Mouse (Mus musculus) kidney, adult 18-20 months (tissue): ENCODE data around the gene Usp15.

ENCODE experiments used
- DNase-seq: peaks from one replicate; pipeline ENCODE4 v3.0.0; 2021

Gene Usp15

GRCm38 (mm10) chr10:123100584-123100983, 96.2 kb downstream of the Usp15 start:
- no peak for DNase-seq

GRCm38 (mm10) chr10:123094504-123094903, 102.3 kb downstream of the Usp15 start:
- peak; percentile 11 for DNase-seq

GRCm38 (mm10) chr10:123092577-123092976, 104.2 kb downstream of the Usp15 start:
- no peak for DNase-seq

- DNase-seq = peak; percentile 62
These were observed 105.1 kb downstream of the Usp15 start for GRCm38 (mm10) chr10:123091737-123092136.

GRCm38 (mm10) chr10:123089425-123089930, 107.3 kb downstream of the Usp15 start:
- no peak for DNase-seq

- DNase-seq = no peak
These were observed 109.9 kb downstream of the Usp15 start for GRCm38 (mm10) chr10:123086847-123087246.

GRCm38 (mm10) chr10:123084900-123085641, 111.7 kb downstream of the Usp15 start:
- DNase-seq = no peak

GRCm38 (mm10) chr10:123084307-123084706, 112.5 kb downstream of the Usp15 start:
- no peak for DNase-seq

GRCm38 (mm10) chr10:123076245-123077023, 120.4 kb downstream of the Usp15 start, which contains the start of gene Mon2:
Gene Mon2 (minus strand): TSS chr10:123076505.
- peak; percentile 97 for DNase-seq

- DNase-seq = no peak
These were observed 121.0 kb downstream of the Usp15 start for GRCm38 (mm10) chr10:123075751-123076242.

GRCm38 (mm10) chr10:123071997-123072396, 124.8 kb downstream of the Usp15 start:
- DNase-seq = no peak

- DNase-seq = no peak
These were observed 133.8 kb downstream of the Usp15 start for GRCm38 (mm10) chr10:123063021-123063420.

- DNase-seq = no peak
These were observed 136.0 kb downstream of the Usp15 start for GRCm38 (mm10) chr10:123060831-123061230.

- no peak for DNase-seq
These were observed 139.7 kb downstream of the Usp15 start for GRCm38 (mm10) chr10:123057082-123057481.

GRCm38 (mm10) chr10:123056463-123056862, 140.3 kb downstream of the Usp15 start:
- DNase-seq = no peak

GRCm38 (mm10) chr10:123055205-123056000, 141.4 kb downstream of the Usp15 start:
- DNase-seq = no peak
